Mouse (Mus musculus) CH12.LX (cell line): Measurements from ENCODE around the gene Scube3. TPM values are rescaled to one million over a fixed set of nuclear protein-coding genes. Genes with fewer than 3 reads are reported as not detected.

Source experiments
- DNase-seq: peaks from one replicate; pipeline ENCODE4 v3.0.0-alpha.2; 2013; ENCODE audit errors: extremely low read depth
- H3K27ac ChIP-seq: 2 replicates; pipeline ENCODE4 v1.5.1; 2012; ENCODE audit warnings: low read depth, mild to moderate bottlenecking, control low read depth, moderate library complexity; ENCODE audit not compliant: insufficient read depth
- H3K27me3 ChIP-seq: replicated peaks from 2 replicates; pipeline ENCODE3; 2012; ENCODE audit warnings: inconsistent platforms
- H3K36me3 ChIP-seq, 2 experiments: replicated peaks in 1 of 2; 2 replicates each; pipeline versions ENCODE3 to v1.6.1; 2012; ENCODE audit warnings: inconsistent platforms in 1 of 2, low read length in 1 of 2, mild to moderate bottlenecking in 1 of 2, mixed read lengths in 1 of 2, moderate library complexity in 1 of 2; ENCODE audit not compliant: control insufficient read depth in 1 of 2, insufficient read depth in 1 of 2
- H3K4me1 ChIP-seq, 2 experiments: 2 replicates each; pipeline ENCODE4 v1.6.1; 2012; ENCODE audit warnings: inconsistent platforms in 1 of 2, moderate library complexity in 1 of 2; ENCODE audit not compliant: insufficient read depth in 2 of 2, control insufficient read depth in 1 of 2
- H3K4me2 ChIP-seq: 2 replicates; pipeline ENCODE4 v1.6.1; 2012; ENCODE audit warnings: low read depth, mild to moderate bottlenecking, control low read depth; ENCODE audit not compliant: poor library complexity, insufficient read depth, severe bottlenecking
- H3K4me3 ChIP-seq, 3 experiments: fragments of 150-350 bp in 1 of 3; sonication (generic) in 1 of 3; replicated peaks in 1 of 3; 2 replicates each; pipeline versions ENCODE3 to v1.5.1; 2011 to 2012; ENCODE audit warnings: low read depth in 2 of 3, low read length in 2 of 3, mild to moderate bottlenecking in 2 of 3, moderate library complexity in 2 of 3, control low read depth in 1 of 3, improper control_type of control experiment in 1 of 3, inconsistent platforms in 1 of 3, mixed read lengths in 1 of 3; ENCODE audit not compliant: poor library complexity in 1 of 3
- H3K79me2 ChIP-seq: replicated peaks from 2 replicates; pipeline ENCODE4 v1.6.1; 2012; ENCODE audit warnings: mild to moderate bottlenecking, moderate library complexity; ENCODE audit not compliant: control insufficient read depth, poor library complexity, insufficient read depth, severe bottlenecking; ENCODE audit errors: extremely low read depth
- H3K9ac ChIP-seq: 2 replicates; pipeline ENCODE4 v1.6.1; 2012; ENCODE audit warnings: low read depth, mild to moderate bottlenecking, control low read depth, moderate library complexity; ENCODE audit not compliant: insufficient read depth
- H3K9me3 ChIP-seq: replicated peaks from 2 replicates; pipeline ENCODE3; 2012; ENCODE audit warnings: low read length, inconsistent platforms, mixed read lengths
- BHLHE40 ChIP-seq: IDR thresholded peaks from 2 replicates; pipeline ENCODE4 v1.6.1; 2011; ENCODE audit warnings: mild to moderate bottlenecking, low read depth, low read length, improper control_type of control experiment
- CHD2 ChIP-seq: IDR thresholded peaks from 2 replicates; pipeline ENCODE4 v1.6.1; 2011; ENCODE audit warnings: low read length, improper control_type of control experiment
- EP300 ChIP-seq: IDR thresholded peaks from 2 replicates; pipeline ENCODE4 v1.6.1; 2011; ENCODE audit warnings: low read length, improper control_type of control experiment
- ETS1 ChIP-seq: conservative IDR thresholded peaks from 2 replicates; pipeline ENCODE4 v1.6.1; 2012; ENCODE audit warnings: low read depth, mild to moderate bottlenecking, inconsistent platforms, low read length, improper control_type of control experiment, moderate library complexity
- HCFC1 ChIP-seq: IDR thresholded peaks from 2 replicates; pipeline ENCODE4 v1.6.1; 2012; ENCODE audit warnings: low read depth, mild to moderate bottlenecking, inconsistent platforms, low read length, improper control_type of control experiment
- KAT2A ChIP-seq: IDR thresholded peaks from 2 replicates; pipeline ENCODE4 v1.6.1; 2012; ENCODE audit warnings: low read length, improper control_type of control experiment, inconsistent platforms; ENCODE audit not compliant: insufficient replicate concordance
- MAX ChIP-seq: IDR thresholded peaks from 2 replicates; pipeline ENCODE4 v1.6.1; 2011; ENCODE audit warnings: low read length, improper control_type of control experiment
- MAZ ChIP-seq: IDR thresholded peaks from 2 replicates; pipeline ENCODE4 v1.6.1; 2012; ENCODE audit warnings: low read depth, mild to moderate bottlenecking, inconsistent platforms, low read length, improper control_type of control experiment, moderate library complexity
- MEF2A ChIP-seq: IDR thresholded peaks from 2 replicates; pipeline ENCODE4 v1.6.1; 2014; ENCODE audit warnings: low read depth, mild to moderate bottlenecking, inconsistent platforms, low read length, improper control_type of control experiment, borderline replicate concordance
- PAX5 ChIP-seq: IDR thresholded peaks from 2 replicates; pipeline ENCODE4 v1.6.1; 2012; ENCODE audit warnings: low read length, inconsistent platforms, mixed read lengths
- POLR2AphosphoS2 ChIP-seq: IDR thresholded peaks from 2 replicates; pipeline ENCODE4 v1.6.1; 2011; ENCODE audit warnings: low read depth, low read length, improper control_type of control experiment
- RCOR1 ChIP-seq: conservative IDR thresholded peaks from 2 replicates; pipeline ENCODE4 v1.6.1; 2012; ENCODE audit warnings: low read depth, mild to moderate bottlenecking, inconsistent platforms, low read length, improper control_type of control experiment
- SIN3A ChIP-seq: IDR thresholded peaks from 2 replicates; pipeline ENCODE4 v1.6.1; 2012; ENCODE audit warnings: low read length, improper control_type of control experiment, inconsistent platforms
- TCF12 ChIP-seq: IDR thresholded peaks from 2 replicates; pipeline ENCODE4 v1.6.1; 2014; ENCODE audit warnings: low read depth, mild to moderate bottlenecking, inconsistent platforms, low read length, improper control_type of control experiment
- ZMIZ1 ChIP-seq: IDR thresholded peaks from 2 replicates; pipeline ENCODE4 v1.6.1; 2012; ENCODE audit warnings: low read depth, mild to moderate bottlenecking, inconsistent platforms, low read length, improper control_type of control experiment
- ZNF384 ChIP-seq: IDR thresholded peaks from 2 replicates; pipeline ENCODE4 v1.6.1; 2012; ENCODE audit warnings: low read depth, low read length, improper control_type of control experiment, inconsistent platforms
- dilution Hi-C: fragments of 300-500 bp; cut with MboI; formaldehyde crosslinking; loops from 2 replicates; pipeline ENCODE4 v1.14.3; 2020; ENCODE audit warnings: low sequenced_read_pairs; ENCODE audit not compliant: extremely low pct_unique_long_range_greater_than_20kb, extremely low pct_ligation_motif_present
- in situ Hi-C: fragments of 300-500 bp; cut with MboI; formaldehyde crosslinking; loops from 3 replicates; pipeline ENCODE4 v1.14.3; 2019; ENCODE audit warnings: low sequenced_read_pairs, low pct_ligation_motif_present, low pct_unique_long_range_greater_than_20kb, mixed read lengths
- polyA plus RNA-seq: library from polyadenylated mRNA; unstranded; fragments of >175 nt; gene quantifications from 2 replicates; pipeline ENCODE4 v1.2.1, GENCODE M21; 2012; ENCODE audit warnings: low read depth; ENCODE audit not compliant: insufficient read length
- total RNA-seq, 2 experiments: library from RNA; depleted of rRNA; stranded (reverse); fragments of 300-350 nt in 1 of 2; fragments of >200 nt in 1 of 2; gene quantifications; 2 replicates each; pipeline ENCODE4 v1.2.3; 2012 to 2014

Scube3 gene
- total and polyA plus RNA-seq, 3 experiments, result 0.08 to 0.19 TPM; not detected in 1

- Histone ChIP-seq H3K9ac (no peak overlapping the region), H3K4me3 (no peak overlapping the region), H3K27ac (no peak overlapping the region), H3K4me1 (peaks cover 11 to 28% of the 10 kb centered on the region in 2 experiments), H3K27me3 (peaks cover 54% of the 10 kb centered on the region), H3K9me3 (peaks cover 12% of the 10 kb centered on the region), H3K79me2 (no peaks in the 10 kb centered on the region), H3K36me3 (no peaks in the 10 kb centered on the region), H3K4me2 (no peak overlapping the region)
- no peak for DNase-seq
- in situ Hi-C loops (no loop called here), dilution Hi-C loops (no loop called here)
- TF ChIP-seq EP300 (no peak), BHLHE40 (0 out of 2 replicates have a peak, but pooled peaks have one; percentile 16)
These were observed 19.0 kb upstream of the Scube3 start for GRCm38 (mm10) chr17:28122949-28123348.

GRCm38 (mm10) chr17:28123627-28124026, 18.3 kb upstream of the Scube3 start:
- no peak overlapping the region for H3K4me3 ChIP-seq
- no peak overlapping the region for H3K27ac ChIP-seq
- H3K4me1 ChIP-seq, result peaks cover 8 to 24% of the 10 kb centered on the region in 2 experiments
- H3K9ac ChIP-seq, result no peak overlapping the region
- TF ChIP-seq ETS1 (no peak), MAX (no peak), KAT2A (no peak), HCFC1 (no peak), POLR2AphosphoS2 (no peak), PAX5 (no peak), CHD2 (no peak), ZNF384 (no peak), TCF12 (no peak), ZMIZ1 (no peak), MEF2A (no peak), MAZ (no peak), BHLHE40 (no peak), SIN3A (no peak), RCOR1 (no peak)
- H3K79me2 ChIP-seq, result no peaks in the 10 kb centered on the region
- peaks cover 50% of the 10 kb centered on the region for H3K27me3 ChIP-seq
- no peak for DNase-seq
- in situ Hi-C loops (no loop called here), dilution Hi-C loops (no loop called here)
- no peaks in the 10 kb centered on the region for H3K36me3 ChIP-seq
- 0 out of 2 replicates have a peak overlapping the region, but pooled peaks have one; percentile 18 for H3K4me2 ChIP-seq
- H3K9me3 ChIP-seq, result peaks cover 12% of the 10 kb centered on the region
